In the genomic region with DNA sequence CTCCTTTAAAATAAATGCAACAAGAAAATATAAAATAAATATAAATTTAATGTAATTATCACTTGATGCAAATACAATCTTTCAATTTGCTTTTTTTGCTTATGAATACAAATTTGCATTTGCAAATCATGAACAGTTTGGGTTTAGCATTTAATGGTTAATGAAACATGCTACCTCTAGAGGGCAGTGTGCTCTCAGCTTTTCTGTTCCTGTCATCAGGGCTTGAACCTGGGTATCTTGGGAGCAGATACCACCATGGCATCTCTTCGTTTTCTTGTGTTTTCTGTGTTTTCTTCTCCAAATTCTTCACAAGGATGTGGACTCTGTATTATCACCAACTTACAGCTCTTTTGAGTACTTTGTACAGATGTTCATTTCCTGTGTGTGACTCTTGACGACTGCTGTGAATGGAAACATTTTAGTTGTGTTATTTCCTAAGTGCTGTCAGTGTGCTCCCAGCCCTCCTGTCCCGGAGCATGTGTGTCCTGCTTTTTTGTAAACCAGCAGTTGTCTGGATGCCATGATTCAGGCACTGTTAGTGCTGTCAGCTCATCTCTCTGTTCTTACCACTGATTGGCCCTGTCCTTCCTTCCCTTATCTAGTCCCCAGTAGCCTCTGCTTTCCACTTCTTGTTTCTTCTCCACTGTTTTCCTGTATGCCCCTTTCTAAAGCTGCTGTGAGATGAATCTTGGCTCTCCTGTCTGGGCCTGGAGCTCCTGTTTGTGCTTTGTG, we compare ENCODE assay signal across 8 mouse cellular contexts.
DNase-seq lines count a peak whose midpoint lies in the region; ATAC-seq and TF ChIP-seq lines count a peak whose summit lies in the region.

No protein-coding gene starts in this region.

- ATAC-seq in heart, postnatal 0 days (ENCODE audit: insufficient read depth, low read depth): no peak

- 29% methylated on average over 3 of the region's 3 CpGs for WGBS in heart, postnatal 0 days

- no peak for TF ChIP-seq EP300 in heart, postnatal 0 days (IDR thresholded peaks at IDR 0.05; ENCODE audit: low read depth)

- no peak overlapping the region for H3K4me2 ChIP-seq in heart, postnatal 0 days (ENCODE audit: low read depth, low read length)

- H3K4me3 ChIP-seq in heart, postnatal 0 days (ENCODE audit: low read depth, low read length): no peak overlapping the region

- H3K4me1 ChIP-seq in heart, postnatal 0 days (ENCODE audit: control insufficient read depth, insufficient read depth): no peaks in the 10 kb centered on the region

- intact Hi-C loops in left cerebral cortex, postnatal 25 days (cut with DNase I): loop anchor here (2.0 to 5.0 kb wide), 4 partner anchors 136 to 324 kb away; no protein-coding TSS in a partner anchor

- H3K36me3 ChIP-seq in heart, postnatal 0 days (replicated peaks; ENCODE audit: control insufficient read depth, insufficient read depth, low read length): no peaks in the 10 kb centered on the region

- H3K27me3 ChIP-seq in heart, postnatal 0 days (ENCODE audit: control insufficient read depth, insufficient read depth, low read length): no peaks in the 10 kb centered on the region

- no peaks in the 10 kb centered on the region for H3K9me3 ChIP-seq in heart, postnatal 0 days (replicated peaks; ENCODE audit: control insufficient read depth, low read length)

- DNase-seq in adrenal gland, postnatal 10 days: peak; percentile 51
- no peak for DNase-seq in adrenal gland, adult 8-10 months
- peak; percentile 33 to 37 for DNase-seq in left cerebral cortex, postnatal 25 days (ENCODE audit: low spot score in 2 of 2)
- DNase-seq in left cerebral cortex, adult 11 months (ENCODE audit: low spot score): no peak
- peak; percentile 71 for DNase-seq in adipocyte (ENCODE audit: low spot score)
- DNase-seq in heart, postnatal 0 days (ENCODE audit: low spot score): peak; percentile 53
- peak; percentile 60 for DNase-seq in mesoderm, embryonic 11.5 days (ENCODE audit: low read depth, low spot score)
- DNase-seq in right cerebral cortex, adult 18-20 months: no peak

- H3K9ac ChIP-seq in heart, postnatal 0 days (replicated peaks; ENCODE audit: low read depth, low read length): no peak overlapping the region

- no peak overlapping the region for H3K27ac ChIP-seq in heart, postnatal 0 days (ENCODE audit: low read depth)

- peak; percentile 80 for TF ChIP-seq CTCF in heart, postnatal 0 days (IDR thresholded peaks at IDR 0.05; ENCODE audit: low read depth)

Comparison
In these comparisons a context has a peak if more than half of its experiments do, and no peak if none do; other contexts are left out.
1. DNase-seq: peak in adrenal gland, postnatal 10 days (single experiment), left cerebral cortex, postnatal 25 days (2 of 2), adipocyte (single experiment), heart, postnatal 0 days (single experiment) and mesoderm, embryonic 11.5 days (single experiment); none in adrenal gland, adult 8-10 months (single experiment), left cerebral cortex, adult 11 months (single experiment) and right cerebral cortex, adult 18-20 months (single experiment).